Mouse (Mus musculus): ENCODE results near the gene Vps13d.

Gene Vps13d

DNA sequence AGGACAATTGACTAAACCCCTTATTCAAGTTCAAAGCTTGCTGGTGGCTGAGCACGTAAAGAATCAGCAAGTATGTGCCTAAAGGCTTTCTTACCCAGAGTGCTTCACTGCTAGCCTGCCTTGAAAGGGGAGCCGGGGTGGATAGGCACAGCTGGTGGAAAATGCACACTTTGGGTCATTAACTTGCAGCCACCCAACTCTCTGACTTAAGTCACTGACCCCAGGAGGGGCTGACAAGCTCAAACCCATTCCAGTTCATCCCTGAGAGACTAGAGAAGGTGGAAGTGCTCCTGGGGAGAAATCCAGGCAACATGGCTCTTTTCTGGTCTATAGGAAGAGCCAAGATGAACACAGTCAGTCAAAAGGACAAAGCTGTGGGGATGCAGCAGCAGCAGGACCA, 219.3 kb downstream of the Vps13d start:
- DNase-seq (ENCODE audit: low read depth) = no peak

DNA sequence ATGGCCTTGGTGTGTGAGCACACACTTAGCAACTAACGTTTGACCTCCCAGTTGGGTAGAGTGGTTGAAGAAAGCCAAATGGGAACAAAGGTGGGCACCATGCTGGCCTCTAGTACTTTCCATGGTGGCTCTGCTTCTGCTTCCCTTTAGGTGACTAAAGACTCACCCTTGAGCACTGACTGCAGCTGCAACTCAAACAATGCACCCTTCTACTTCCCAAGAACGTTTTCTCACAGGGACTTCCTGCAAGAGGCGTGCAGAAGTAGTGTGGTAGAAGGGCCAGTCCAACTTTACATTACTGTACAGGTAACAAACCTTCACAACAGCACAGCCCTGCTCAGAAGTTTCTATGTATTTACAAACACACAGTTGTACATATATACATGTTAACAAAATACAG, 220.3 kb downstream of the Vps13d start:
- DNase-seq (ENCODE audit: low read depth) = no peak

DNA sequence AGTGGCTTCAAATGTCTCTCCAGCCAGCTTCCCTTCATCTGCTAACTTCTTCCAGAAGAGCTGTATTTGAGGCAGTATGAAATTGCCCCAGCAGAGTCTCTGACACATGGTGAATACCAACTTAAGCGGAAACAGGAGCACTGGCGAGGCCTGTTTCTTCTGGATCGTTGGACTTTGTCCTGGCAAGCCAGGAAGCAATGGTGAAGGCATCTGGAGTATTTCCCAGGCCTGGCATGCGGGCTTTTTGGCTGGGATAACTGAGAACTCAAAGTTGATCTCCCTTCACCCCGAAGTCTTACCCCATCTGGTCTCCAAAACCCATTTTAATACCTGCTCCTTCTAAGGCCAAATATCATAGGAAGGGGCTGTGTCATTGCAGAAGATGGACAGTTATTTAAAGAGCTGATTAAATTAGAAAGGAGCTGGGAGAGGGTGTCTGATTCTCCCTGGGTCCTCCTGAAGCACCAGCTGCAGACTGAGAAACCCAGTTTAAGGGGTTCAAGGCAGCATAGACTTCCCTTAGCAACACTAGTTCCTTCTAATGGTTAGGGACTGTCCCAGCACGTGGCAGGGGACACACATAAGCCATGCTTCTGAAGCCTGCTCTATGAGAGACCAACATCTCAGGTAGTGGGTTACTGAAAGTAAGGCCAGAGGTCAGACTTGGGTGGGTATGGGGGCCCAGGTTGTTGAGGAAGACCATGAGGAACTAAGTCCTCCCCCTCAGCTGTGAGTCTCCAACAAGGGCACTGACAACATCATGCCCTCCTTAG, 221.7 kb downstream of the Vps13d start:
- no peak for DNase-seq (ENCODE audit: low read depth)

DNA sequence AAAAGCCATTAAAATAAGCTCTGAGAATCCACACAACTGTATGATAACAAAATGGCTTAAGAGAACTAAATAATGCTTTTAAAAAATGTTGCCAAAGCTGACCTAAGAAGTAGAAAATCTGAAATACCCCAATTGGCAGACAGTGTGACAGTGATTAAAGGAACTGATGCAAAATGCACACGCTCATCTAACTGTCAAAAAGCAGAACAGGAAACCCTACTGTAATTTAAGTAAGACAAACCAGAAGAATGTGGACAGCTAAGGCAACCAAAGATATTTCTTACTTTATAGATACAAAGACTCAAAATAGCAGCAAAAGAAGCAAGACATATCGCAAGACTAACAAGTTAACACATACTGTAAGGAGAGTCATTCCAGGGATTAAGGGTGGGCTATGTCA, 223.8 kb downstream of the Vps13d start:
- DNase-seq (ENCODE audit: low read depth) = peak; percentile 70

DNA sequence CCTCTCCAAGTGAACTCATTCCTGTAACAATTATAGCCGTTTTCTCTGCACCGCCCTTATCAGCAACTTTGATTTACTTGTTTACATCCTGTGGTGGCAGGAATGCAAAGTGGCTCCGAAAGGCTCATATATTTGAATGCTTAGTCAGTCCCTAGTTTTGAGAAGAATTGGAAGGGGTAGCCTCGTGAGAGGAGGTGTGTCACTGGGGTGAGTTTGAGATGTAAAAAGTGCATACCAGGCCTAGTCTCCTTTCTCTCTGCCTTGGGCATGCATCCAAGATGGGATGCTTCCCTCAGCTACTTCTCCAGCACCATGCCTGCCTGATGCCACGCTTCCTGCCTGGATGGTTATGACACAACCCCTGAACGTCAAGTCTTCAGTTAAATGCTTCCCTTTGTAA, 225.8 kb downstream of the Vps13d start:
- no peak for DNase-seq (ENCODE audit: low read depth)

DNA sequence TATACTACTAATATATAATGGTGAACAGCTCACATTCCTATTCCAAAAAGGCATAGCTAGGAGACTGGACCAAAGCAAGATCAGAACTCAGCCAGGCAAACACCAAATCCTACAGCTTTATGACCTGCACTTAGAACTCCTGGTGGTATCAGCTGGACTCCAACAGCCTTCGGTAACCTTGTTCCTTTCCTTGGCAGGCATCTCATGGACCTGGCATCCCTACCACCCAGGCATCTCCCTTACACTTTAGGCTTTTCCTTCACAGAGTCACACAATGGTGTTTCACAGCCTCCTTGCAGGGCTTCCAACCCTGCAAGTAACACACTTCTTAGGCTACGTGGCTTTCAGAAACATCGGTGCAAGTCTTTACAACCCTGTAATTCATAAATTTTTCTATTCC, 226.4 kb downstream of the Vps13d start:
- DNase-seq (ENCODE audit: low read depth) = no peak

DNA sequence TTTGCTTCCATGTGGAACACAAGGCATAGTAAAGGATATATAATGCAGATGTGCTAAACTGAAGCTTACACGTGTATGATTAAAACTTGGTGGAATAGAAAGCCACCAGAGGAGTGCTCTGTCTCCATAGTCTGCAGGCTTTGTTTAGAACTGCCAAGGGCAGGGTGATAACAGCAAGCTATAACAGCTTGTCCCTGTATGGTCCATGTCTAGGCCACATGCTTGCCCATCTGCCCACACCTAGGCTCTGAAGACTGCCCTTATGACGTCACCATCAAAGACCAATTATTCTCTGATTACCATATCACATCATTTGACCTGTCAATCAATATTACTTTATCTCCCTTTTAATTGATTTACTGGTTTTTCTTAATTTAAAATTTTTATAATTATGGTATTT, 229.6 kb downstream of the Vps13d start:
- DNase-seq (ENCODE audit: low read depth) = no peak

DNA sequence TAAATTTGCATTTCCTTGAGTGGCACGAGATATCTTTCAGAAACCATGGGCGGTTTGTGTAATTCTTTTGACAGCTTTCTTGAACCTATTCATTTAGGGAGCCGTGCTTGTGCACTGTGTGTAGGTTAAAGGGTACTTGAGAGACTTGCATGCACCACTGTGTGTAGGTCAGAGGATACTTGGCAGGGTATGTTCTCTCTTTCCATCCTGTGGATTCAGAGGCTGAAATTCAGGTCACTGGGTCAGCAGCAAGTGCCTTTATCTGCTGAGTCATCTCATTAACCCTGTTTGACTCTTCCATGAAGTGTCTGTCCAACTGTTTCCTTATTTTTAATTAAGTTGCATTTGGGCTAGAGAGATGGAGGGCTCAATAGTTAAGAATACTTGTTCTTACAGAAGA, 233.1 kb downstream of the Vps13d start:
- DNase-seq (ENCODE audit: low read depth) = no peak

DNA sequence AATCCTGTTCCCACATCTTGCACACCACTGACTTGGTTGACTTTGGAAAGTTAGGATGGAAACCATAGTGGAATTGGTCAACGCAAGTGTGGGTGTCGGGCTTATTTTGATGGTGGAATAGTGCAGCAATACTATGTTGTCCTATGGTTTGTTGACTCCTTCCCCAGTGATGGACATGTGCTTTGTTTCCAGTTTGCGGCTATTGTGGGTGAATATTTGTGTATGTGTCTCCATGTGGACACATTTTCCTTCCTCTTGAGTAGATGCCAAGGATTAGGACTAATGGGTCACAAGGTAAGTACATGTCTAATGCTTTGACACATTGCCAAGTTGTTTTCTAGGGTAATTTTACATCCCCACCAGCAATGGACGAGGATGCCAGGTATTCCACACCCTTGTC, 233.6 kb downstream of the Vps13d start:
- no peak for DNase-seq (ENCODE audit: low read depth)

DNA sequence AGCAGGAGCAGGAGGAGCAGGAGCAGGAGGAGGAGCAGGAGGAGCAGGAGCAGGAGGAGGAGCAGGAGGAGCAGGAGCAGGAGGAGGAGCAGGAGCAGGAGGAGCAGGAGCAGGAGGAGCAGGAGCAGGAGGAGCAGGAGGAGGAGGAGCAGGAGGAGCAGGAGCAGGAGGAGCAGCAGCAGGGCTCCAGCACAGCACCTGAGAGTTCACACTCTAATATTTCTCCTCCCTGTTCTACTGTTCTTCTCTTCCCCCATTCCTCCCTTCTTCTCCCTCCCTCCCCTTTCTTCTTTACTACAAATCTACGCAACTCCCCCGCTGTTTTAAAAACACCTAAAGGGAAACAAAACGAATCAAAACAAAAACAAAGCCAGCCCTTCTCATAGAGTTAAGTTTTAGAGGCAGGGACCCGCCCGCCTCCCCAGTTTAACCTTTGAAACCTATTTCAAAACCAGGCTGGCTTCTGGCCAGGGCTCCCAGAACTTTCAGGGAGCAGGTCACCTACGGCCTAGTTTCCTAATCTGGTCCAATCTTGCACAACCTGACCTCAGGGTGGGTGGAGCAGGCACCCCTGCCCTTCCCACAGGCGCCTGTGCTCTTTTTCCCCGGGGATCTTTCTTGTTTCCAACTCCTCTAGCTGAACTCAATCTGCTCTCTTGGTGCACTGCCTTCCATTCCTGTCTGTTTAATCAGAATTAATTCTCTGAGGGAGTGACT, 234.5 kb downstream of the Vps13d start:
- DNase-seq (ENCODE audit: low read depth) = peak; percentile 44

DNA sequence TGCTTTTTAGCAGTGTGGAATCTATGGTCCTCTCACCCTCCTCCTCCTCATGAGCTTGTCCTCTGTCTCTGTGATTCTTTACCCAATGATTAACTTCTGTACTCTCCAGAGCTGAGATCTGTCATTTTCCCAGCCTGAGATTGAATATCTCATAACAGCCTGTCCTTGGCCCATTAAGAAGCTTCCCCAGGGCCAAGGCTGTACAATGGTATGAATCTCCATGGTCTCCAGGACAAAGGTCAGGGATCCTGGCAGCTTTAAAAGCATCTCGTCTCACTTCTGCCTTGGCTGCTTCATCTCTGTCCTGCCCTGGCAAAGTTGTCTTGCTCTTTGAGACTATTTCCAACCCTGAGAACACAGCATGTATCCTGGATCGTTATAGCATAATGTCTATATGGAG, 237.1 kb downstream of the Vps13d start:
- no peak for DNase-seq (ENCODE audit: low read depth)

DNA sequence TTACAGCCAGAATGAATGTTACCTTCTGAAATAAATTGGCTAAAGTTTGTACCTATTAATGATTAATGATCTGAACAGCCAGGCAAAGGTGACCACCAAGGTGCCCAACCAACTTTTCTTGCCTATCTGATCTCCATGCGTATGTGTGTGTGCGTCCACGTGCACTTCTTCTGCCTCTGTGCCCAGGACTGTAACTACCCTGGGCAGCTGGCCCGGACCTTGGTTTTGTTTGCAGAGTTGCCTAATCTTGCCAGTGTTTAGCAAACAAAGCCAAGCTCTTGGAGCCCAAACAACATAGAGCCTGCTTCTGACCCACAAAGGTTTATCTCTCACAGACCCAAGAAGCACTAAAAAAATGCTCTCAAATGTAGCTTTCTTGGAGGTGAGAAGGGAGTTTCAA, 237.6 kb downstream of the Vps13d start:
- DNase-seq (ENCODE audit: low read depth) = no peak

DNA sequence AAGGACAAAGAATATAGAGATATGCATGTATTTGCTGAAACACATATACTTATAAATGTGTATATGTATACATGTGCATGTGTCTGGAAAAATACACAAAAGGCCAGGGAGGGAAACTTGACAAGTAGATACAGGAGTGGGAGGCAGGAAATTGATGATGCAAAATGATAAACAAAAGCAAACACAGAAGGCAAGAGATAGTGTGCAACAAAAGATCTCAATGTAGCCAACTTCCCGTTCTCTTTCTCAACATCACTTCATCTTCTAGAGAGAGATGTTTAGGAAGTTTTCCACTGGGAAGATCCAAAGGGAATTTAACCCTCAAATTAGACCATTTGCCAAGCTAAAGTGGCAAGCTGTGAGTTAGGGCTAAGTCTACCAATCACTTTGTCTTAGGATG, 238.5 kb downstream of the Vps13d start:
- peak; percentile 43 for DNase-seq (ENCODE audit: low read depth)

DNA sequence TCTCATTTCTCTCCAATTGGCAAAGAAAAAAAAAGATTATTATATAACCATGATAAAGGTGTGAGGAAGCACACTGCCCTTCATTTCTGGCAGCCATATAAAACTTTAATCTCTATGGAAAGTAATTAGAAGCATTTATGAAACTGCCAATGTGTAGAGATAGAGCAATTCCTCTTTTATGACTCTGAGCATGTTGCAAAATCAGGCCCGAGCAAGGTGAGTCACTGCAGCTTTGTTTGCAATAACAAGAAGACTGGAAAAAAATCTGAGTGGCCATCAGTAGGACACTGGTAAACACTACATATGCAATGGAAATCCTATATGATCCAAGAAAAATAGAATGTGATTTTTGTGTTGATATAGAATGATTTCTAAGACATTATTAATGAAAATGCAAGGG, 238.9 kb downstream of the Vps13d start:
- DNase-seq (ENCODE audit: low read depth) = peak; percentile 87

DNA sequence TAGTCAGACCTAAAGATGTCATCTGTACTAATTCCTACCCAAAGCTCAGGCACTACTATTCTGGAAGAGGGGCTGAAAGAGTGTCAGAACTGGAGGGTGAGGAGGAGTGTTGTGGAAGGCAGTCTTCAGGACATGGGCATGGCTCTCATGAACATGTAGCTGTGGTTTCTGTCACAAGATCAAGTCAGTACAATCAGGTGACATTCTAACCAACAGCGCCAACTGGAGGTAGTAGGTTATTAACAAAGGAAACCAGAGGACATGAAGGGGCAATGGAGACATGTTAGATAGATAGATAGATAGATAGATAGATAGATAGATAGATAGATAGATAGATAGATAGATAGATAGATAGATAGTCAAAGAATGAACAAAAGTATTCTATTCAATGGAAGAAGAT, 241.4 kb downstream of the Vps13d start:
- peak; percentile 24 for DNase-seq (ENCODE audit: low read depth)

DNA sequence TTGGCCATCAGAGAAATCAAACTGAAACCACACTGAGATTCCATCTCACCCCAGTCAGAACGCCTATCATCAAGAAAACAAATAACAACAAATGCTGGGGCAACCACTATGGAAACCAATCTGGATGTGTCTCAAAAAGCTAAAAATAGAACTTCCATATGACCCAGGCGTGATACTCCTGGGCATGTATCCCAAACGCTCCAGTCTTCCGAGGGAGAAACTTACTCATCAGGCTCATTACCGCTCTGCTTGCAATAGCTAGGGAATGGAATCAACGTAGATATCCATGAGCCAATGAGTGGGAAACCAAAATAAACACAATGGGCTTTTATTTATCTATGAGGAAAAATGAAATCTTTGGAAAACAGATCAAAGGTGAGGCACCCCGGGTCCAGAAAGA, 242.9 kb downstream of the Vps13d start:
- no peak for DNase-seq (ENCODE audit: low read depth)

DNA sequence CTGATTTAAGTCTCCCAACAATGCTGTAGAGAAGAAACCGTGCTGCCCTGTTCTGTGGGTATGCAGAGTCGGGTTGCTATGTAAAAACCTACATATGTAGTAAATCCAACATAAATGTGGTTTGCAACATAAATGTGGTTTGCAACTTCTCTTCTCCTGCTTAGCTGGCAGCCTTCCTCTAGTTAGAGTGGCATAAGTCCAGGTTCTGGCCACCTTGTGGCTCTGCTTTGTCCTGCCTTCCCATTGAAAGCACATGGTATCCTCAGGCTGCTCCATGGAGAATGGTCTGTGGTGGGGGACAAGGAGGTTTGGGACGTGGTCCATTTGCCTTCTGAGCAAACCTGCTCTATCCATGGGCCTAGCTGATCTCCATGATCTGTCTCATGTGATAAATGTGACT, 243.9 kb downstream of the Vps13d start:
- DNase-seq (ENCODE audit: low read depth) = peak; percentile 57

DNA sequence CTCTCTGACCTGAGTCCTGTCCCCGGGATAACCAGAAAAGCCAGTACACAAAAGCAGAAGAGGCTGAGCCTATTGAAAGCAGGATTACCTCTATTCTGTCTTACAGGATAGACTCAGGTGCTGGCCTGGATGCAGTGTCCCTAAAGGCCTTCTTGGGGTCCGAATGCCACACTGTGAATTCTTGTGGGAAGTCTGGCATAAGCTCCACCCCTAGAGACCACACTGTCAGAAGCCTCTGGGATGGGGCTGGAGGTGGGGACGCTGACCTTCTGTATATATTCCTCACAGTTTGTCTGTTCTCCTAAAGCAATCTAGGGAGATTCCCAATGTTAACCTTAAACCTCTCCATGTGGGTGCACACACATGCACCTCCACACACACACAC, 244.5 kb downstream of the Vps13d start:
- DNase-seq (ENCODE audit: low read depth) = no peak

DNA sequence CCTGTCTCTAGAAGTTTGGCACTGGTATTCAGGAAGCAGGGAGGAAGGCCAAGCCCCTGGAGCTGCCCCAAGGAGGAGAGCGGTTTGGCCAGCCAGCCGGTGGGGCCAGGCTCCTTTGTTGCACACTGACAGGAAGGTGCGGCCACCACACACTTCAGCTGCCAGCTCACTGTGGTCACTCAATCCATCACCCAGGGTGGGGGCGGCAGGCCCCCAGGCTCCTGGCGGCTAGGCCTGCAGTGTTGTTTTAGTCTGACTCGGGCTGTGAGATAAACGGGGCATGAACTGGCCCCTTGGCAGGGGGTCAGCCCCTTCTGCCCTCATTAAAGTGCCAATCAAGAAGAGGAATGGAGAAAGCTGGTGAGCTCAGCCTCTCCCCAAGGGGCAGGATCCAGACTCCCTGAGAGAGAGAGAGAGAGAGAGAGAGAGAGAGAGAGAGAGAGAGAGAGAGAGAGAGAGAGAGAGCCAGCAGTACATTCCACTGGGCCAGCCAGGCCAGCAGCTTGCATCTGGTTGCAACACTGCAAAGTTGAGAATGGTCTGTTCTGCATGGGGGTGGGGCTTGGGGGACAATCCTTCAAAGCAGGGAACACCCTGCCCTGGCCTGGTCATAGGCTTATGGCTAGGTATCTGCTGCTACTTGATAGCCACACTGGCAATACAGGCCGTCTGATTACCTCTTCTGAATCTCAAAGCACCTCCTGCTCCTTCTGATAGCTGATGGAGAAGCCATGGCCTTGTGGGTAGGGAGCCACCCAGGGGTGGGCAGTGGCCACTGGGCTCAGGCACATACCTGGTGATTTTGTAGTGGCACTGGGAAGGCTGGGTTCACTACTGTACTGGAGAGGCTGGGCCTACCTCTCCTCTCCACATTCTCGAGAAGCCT, 245.1 kb downstream of the Vps13d start:
- peak; percentile 97 for DNase-seq (ENCODE audit: low read depth)

DNA sequence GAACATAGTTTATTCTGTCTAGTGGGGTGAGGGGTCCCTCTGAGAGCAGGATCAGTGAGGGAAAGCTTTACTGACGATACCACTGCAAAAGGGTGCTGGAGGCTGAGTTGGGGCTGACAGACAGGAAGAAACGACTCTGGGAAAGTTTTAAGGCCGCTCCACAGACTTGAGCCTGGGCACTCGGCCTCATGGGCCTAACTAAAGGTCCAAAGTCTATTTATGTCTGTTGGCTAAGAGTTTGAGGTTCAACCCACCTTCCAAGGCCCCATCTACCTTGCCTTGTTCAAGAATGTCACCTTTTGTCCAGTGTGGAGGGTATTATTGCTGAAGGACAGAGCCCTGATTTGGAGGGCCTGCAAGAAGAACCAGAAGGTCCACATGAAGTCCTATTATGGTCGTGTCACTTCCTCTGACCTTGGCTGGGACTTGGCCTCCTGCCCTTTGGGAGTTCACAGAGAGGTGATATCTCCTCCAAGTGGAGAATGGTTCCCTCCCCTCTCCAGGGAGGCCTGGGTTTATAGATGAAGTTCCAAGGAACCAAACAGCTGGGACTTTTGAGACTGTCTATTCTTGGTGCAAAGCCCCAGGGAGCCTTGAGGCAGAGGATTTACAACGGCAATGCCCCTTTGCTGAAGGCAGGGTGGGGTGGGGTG, 246.9 kb downstream of the Vps13d start:
- peak; percentile 65 for DNase-seq (ENCODE audit: low read depth)

DNA sequence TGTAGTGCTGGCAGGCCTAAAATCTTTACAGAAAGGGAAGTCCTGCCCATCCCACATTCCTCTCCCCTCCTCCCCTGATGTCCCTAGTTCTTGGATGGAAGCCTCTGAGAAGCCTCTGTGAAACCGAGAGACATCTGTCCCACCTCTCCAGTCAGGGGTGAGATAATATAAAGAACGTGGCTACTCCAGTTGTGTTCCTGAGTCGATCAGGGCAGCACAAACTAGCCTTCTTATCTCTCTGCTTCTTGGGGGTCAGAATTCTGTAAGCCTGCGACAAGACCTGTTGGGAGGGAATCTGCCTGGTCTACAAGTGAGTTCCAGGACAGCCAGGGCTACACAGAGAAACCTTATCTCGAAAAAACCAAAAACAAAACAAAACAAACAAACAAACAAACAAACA, 251.5 kb downstream of the Vps13d start:
- DNase-seq (ENCODE audit: low read depth) = no peak

DNA sequence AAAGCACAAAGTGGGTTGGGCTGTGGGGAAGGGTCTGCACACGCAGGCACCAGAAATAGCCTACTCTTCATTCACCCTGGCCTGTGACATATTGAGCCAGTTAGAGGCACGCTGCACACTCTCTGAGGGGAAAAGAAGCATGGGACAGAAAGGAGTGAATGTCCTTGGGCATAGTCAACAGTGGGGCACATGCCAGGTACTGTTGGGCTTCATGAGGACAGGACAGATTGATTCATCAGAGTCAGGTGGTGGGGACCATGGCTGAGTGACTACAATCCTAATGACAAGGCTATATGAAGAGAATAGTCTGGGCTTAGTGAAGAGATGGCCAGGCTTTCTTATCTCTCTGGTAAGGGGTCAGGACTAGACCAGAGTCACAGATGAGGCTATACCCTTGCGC, 252.4 kb downstream of the Vps13d start:
- DNase-seq (ENCODE audit: low read depth) = no peak

All from 416B (cell line).